Mouse (Mus musculus): ENCODE data around the gene B3gnt4. TPM values are rescaled to one million over a fixed set of nuclear protein-coding genes. Genes with fewer than 3 reads are reported as not detected.

B3gnt4 gene
- polyA plus RNA-seq, 1 experiment, result 0.05 TPM

DNA sequence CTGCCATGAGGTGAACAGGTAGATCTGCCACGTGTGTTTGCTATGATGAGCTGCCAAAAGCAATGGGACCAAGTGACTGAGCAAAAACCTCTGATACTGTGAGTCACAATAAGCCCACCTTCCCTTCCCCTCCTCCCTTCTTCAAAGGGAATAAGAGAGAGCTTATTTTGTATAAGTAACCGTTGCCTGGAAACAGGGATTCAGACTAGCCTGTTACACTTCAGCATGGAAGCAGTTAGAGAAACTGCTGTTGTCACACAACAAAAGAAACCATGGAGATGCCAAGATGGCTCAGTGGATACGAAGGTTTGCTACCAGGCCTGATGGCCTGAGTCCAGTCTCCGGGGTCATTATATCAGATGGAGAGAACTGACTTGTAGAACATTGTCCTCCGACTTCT lies 36.4 kb upstream of the B3gnt4 start:
- Histone ChIP-seq H3ac (ENCODE audit: control insufficient read depth, insufficient read length) (no peak overlapping the region), H3K27me3 (ENCODE audit: control insufficient read depth, insufficient read depth, insufficient read length) (peaks cover 34% of the 10 kb centered on the region), H3K4me2 (ENCODE audit: low read depth) (no peak overlapping the region), H3K79me2 (ENCODE audit: control insufficient read depth, insufficient read depth) (no peaks in the 10 kb centered on the region), H3K36me3 (ENCODE audit: control insufficient read depth, insufficient read depth) (no peaks in the 10 kb centered on the region), H3K4me3 (no peak overlapping the region)
- no peak for TF ChIP-seq POLR2A (IDR thresholded peaks at IDR 0.05; ENCODE audit: insufficient read length, low read depth)
- no peak for TF ChIP-seq TCF3 (IDR thresholded peaks at IDR 0.05; ENCODE audit: insufficient read length, low read depth)
- no peak for TF ChIP-seq MAX (IDR thresholded peaks at IDR 0.05; ENCODE audit: low read depth)
- TF ChIP-seq POLR2AphosphoS2 (IDR thresholded peaks at IDR 0.05; ENCODE audit: insufficient read length, low read depth), result no peak
- TF ChIP-seq SRF (IDR thresholded peaks at IDR 0.05; ENCODE audit: control insufficient read depth, insufficient read length, low read depth), result no peak
- TF ChIP-seq CEBPB (IDR thresholded peaks at IDR 0.05; ENCODE audit: insufficient read depth, poor library complexity, severe bottlenecking), result no peak
- no peak for TF ChIP-seq USF1 (IDR thresholded peaks at IDR 0.05; ENCODE audit: low read depth)
- TF ChIP-seq MYOD1 (IDR thresholded peaks at IDR 0.05; ENCODE audit: control insufficient read depth in 1 of 3, insufficient read length in 2 of 3, low read depth in 2 of 3), result no peak
- no peak for TF ChIP-seq REST (IDR thresholded peaks at IDR 0.05; ENCODE audit: insufficient read depth, insufficient read length)
- no peak for TF ChIP-seq MYOG (IDR thresholded peaks at IDR 0.05; ENCODE audit: control insufficient read depth in 1 of 3, insufficient read depth in 1 of 3, insufficient read length in 2 of 3, low read depth in 2 of 3)

DNA sequence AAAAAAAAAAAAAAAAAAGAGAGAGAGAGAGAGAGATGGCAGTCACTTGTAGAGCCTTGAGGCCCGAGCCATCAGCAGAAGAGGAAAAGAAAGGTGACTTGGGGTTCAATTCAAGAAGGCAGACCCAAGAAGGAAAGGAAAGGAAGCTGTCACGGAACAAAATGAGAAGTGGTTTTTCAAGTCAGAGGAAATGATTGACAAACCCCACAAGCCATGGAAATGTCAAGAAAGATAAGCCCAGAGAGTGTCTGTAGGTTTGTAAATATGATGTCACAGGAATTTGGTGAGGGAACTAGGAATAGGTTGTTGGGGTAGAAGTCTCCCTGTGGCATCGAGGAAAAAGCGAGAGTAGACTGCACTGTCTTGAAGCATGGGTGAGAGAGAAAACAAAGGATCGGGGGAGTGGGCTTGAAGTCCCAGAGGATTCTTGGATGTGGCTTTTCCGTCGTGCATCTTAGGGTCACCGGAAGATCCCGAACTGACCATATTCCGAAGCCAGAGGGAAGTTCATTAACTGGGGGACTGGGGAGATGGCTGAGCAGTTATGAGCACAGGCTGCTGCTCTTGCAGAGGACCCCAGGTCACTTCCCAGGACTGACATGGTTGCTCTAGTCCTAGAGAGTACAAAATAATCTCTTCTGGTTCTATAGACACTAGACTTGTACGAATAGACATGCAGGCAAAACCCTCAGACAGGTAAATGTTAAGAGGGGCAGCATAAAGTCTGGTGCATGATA lies 22.4 kb upstream of the B3gnt4 start:
- no peaks in the 10 kb centered on the region for H3K36me3 ChIP-seq (ENCODE audit: control insufficient read depth, insufficient read depth)
- no peak for TF ChIP-seq MYOD1 (IDR thresholded peaks at IDR 0.05; ENCODE audit: control insufficient read depth in 1 of 3, insufficient read length in 2 of 3, low read depth in 2 of 3)
- TF ChIP-seq E2F4 (IDR thresholded peaks at IDR 0.05; ENCODE audit: insufficient read depth), result no peak
- TF ChIP-seq TCF12 (IDR thresholded peaks at IDR 0.05; ENCODE audit: insufficient read depth, poor library complexity, severe bottlenecking), result no peak
- no peak for TF ChIP-seq CEBPB (IDR thresholded peaks at IDR 0.05; ENCODE audit: insufficient read depth, poor library complexity, severe bottlenecking)
- no peak for TF ChIP-seq REST (IDR thresholded peaks at IDR 0.05; ENCODE audit: insufficient read depth, insufficient read length)
- TF ChIP-seq SRF (IDR thresholded peaks at IDR 0.05; ENCODE audit: control insufficient read depth, insufficient read length, low read depth), result no peak
- no peak for TF ChIP-seq POLR2A (IDR thresholded peaks at IDR 0.05; ENCODE audit: insufficient read length, low read depth)
- no peak for TF ChIP-seq MAX (IDR thresholded peaks at IDR 0.05; ENCODE audit: low read depth)
- no peak for TF ChIP-seq POLR2AphosphoS2 (IDR thresholded peaks at IDR 0.05; ENCODE audit: insufficient read length, low read depth)
- no peak for TF ChIP-seq MYOG (IDR thresholded peaks at IDR 0.05; ENCODE audit: control insufficient read depth in 1 of 3, insufficient read depth in 1 of 3, insufficient read length in 2 of 3, low read depth in 2 of 3)
- no peak for TF ChIP-seq TCF3 (IDR thresholded peaks at IDR 0.05; ENCODE audit: insufficient read length, low read depth)
- no peak for TF ChIP-seq USF1 (IDR thresholded peaks at IDR 0.05; ENCODE audit: low read depth)
- no peaks in the 10 kb centered on the region for H3K79me2 ChIP-seq (ENCODE audit: control insufficient read depth, insufficient read depth)
- no peak overlapping the region for H3K4me3 ChIP-seq
- H3ac ChIP-seq (ENCODE audit: control insufficient read depth, insufficient read length), result no peak overlapping the region
- H3K27me3 ChIP-seq (ENCODE audit: control insufficient read depth, insufficient read depth, insufficient read length), result peaks cover 26% of the 10 kb centered on the region
- H3K4me2 ChIP-seq (ENCODE audit: low read depth), result no peak overlapping the region

- Histone ChIP-seq H3K27me3 (ENCODE audit: control insufficient read depth, insufficient read depth, insufficient read length) (peaks cover 32% of the 10 kb centered on the region), H3K36me3 (ENCODE audit: control insufficient read depth, insufficient read depth) (no peaks in the 10 kb centered on the region), H3K4me3 (no peak within 1 kb of the TSS), H3K79me2 (ENCODE audit: control insufficient read depth, insufficient read depth) (no peaks in the 10 kb centered on the region), H3K4me2 (ENCODE audit: low read depth) (no peak within 1 kb of the TSS), H3ac (ENCODE audit: control insufficient read depth, insufficient read length) (no peak within 1 kb of the TSS)
- TF ChIP-seq USF1 (IDR thresholded peaks at IDR 0.05; ENCODE audit: low read depth) (no peak), E2F4 (IDR thresholded peaks at IDR 0.05; ENCODE audit: insufficient read depth) (no peak), POLR2AphosphoS2 (IDR thresholded peaks at IDR 0.05; ENCODE audit: insufficient read length, low read depth) (no peak), CEBPB (IDR thresholded peaks at IDR 0.05; ENCODE audit: insufficient read depth, poor library complexity, severe bottlenecking) (no peak), REST (IDR thresholded peaks at IDR 0.05; ENCODE audit: insufficient read depth, insufficient read length) (no peak), TCF12 (IDR thresholded peaks at IDR 0.05; ENCODE audit: insufficient read depth, poor library complexity, severe bottlenecking) (no peak), SRF (IDR thresholded peaks at IDR 0.05; ENCODE audit: control insufficient read depth, insufficient read length, low read depth) (no peak), MYOG (IDR thresholded peaks at IDR 0.05; ENCODE audit: control insufficient read depth in 1 of 3, insufficient read depth in 1 of 3, insufficient read length in 2 of 3, low read depth in 2 of 3) (no peak)
Measured at GRCm38 (mm10) chr5:123489112-123489785, 21.0 kb upstream of the B3gnt4 start, which contains the start of the genes Lrrc43 and Il31. Lrrc43 (plus strand) TSS chr5:123489305. Il31 (minus strand) TSS chr5:123489489.

- Histone ChIP-seq H3K36me3 (ENCODE audit: control insufficient read depth, insufficient read depth) (no peaks in the 10 kb centered on the region), H3K79me2 (ENCODE audit: control insufficient read depth, insufficient read depth) (no peaks in the 10 kb centered on the region), H3K4me3 (no peak overlapping the region), H3K4me2 (ENCODE audit: low read depth) (no peak overlapping the region), H3ac (ENCODE audit: control insufficient read depth, insufficient read length) (no peak overlapping the region), H3K27me3 (ENCODE audit: control insufficient read depth, insufficient read depth, insufficient read length) (peaks cover 34% of the 10 kb centered on the region)
- no peak for TF ChIP-seq MYOD1 (IDR thresholded peaks at IDR 0.05; ENCODE audit: control insufficient read depth in 1 of 3, insufficient read length in 2 of 3, low read depth in 2 of 3)
- TF ChIP-seq SRF (IDR thresholded peaks at IDR 0.05; ENCODE audit: control insufficient read depth, insufficient read length, low read depth), result no peak
- TF ChIP-seq TCF12 (IDR thresholded peaks at IDR 0.05; ENCODE audit: insufficient read depth, poor library complexity, severe bottlenecking), result no peak
- no peak for TF ChIP-seq E2F4 (IDR thresholded peaks at IDR 0.05; ENCODE audit: insufficient read depth)
- no peak for TF ChIP-seq TCF3 (IDR thresholded peaks at IDR 0.05; ENCODE audit: insufficient read length, low read depth)
- TF ChIP-seq CEBPB (IDR thresholded peaks at IDR 0.05; ENCODE audit: insufficient read depth, poor library complexity, severe bottlenecking), result no peak
- no peak for TF ChIP-seq POLR2AphosphoS2 (IDR thresholded peaks at IDR 0.05; ENCODE audit: insufficient read length, low read depth)
- no peak for TF ChIP-seq USF1 (IDR thresholded peaks at IDR 0.05; ENCODE audit: low read depth)
- TF ChIP-seq MAX (IDR thresholded peaks at IDR 0.05; ENCODE audit: low read depth), result no peak
- no peak for TF ChIP-seq MYOG (IDR thresholded peaks at IDR 0.05; ENCODE audit: control insufficient read depth in 1 of 3, insufficient read depth in 1 of 3, insufficient read length in 2 of 3, low read depth in 2 of 3)
- TF ChIP-seq REST (IDR thresholded peaks at IDR 0.05; ENCODE audit: insufficient read depth, insufficient read length), result no peak
- no peak for TF ChIP-seq POLR2A (IDR thresholded peaks at IDR 0.05; ENCODE audit: insufficient read length, low read depth)
Measured at GRCm38 (mm10) chr5:123489935-123490334, 20.3 kb upstream of the B3gnt4 start.

All from myocyte (in vitro differentiated cells).